Mouse (Mus musculus) neural tube, embryonic 10.5 days (tissue): ENCODE results near the gene Prdm15.
A peak's percentile ranks its signal among the peaks of the same experiment; 100 is the strongest.

Experiments
- DNase-seq: peaks from one replicate; pipeline ENCODE4 v3.0.0-alpha.2; 2017; ENCODE audit warnings: low spot score; ENCODE audit errors: extremely low spot score

The Prdm15 gene

DNA sequence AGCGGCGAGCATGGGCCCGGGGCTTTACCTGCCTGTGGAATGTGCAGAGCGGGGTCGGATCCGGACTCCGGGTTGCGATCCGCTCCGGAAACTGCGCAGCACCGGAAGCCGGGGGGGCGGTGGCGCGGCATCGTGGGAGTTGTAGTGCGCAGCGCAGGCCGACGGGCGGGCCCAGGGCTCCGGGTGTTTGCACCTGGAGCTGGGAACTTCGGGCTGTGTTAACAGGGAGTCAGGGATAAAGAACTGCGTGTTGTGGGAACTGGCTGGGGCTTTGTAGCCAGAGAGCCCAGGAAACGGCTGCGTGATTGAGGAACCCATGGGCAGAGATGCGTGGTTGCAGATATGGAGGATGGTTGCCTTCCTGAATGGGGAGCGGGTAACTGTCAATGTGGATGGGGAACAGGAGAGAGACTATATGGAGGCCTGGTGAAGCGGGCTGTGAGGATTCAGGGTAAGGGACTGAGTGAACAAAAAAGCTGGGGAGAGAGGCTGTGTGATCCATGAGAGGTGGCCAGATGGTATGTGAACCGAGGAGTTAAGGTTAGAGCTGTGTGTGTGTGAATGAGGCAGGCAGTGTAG, at the start of gene Prdm15:
TSS of gene Prdm15 (minus strand) at position 110 of the 579 bp plus-strand sequence.
- no peak for DNase-seq

- no peak for DNase-seq
Measured at GRCm38 (mm10) chr16:97897346-97898024, 45.8 kb upstream of the Prdm15 start.

DNA sequence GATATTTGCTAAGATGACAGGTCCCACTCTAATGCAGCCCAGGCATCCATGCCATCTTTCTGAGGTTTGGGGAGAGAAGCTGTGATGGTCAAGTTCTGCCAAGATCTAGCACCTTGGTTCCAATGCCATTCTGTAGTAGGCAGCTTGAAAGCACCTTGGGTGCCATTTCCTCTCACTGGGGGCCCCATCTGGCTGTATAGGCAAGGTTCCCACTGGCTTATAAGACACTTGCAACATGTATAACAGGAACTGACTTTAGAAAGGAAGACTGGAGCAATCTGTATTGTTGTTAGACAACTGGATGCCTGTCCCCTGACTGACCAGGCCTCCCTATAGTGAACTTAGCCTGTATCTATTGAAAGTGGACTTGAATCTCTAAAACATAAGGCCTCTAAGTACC, 36.1 kb upstream of the Prdm15 start:
- DNase-seq, result no peak

GRCm38 (mm10) chr16:97883696-97884095, 32.0 kb upstream of the Prdm15 start:
- DNase-seq, result no peak

DNA sequence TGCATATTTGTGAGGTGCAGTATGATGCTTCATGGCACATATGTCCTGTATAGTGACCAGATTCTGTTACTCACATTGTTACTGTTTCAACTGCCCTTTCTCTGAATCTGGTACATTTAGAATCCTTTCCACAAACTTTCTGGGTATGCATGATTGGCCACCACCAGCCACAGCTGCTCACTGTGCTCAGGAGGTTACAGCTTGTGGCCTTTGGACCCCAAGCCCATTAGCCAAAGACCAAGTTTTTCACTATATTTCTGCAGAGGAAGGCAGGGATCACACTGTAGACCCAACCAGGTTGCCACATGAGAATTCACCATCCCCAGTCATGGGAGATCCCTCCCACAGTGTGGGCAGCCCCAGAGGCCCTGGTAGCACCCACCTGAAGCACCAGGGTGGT, 31.2 kb upstream of the Prdm15 start:
- DNase-seq, result no peak

- DNase-seq, result peak; percentile 38
Measured at GRCm38 (mm10) chr16:97879134-97879533, 27.5 kb upstream of the Prdm15 start.

DNA sequence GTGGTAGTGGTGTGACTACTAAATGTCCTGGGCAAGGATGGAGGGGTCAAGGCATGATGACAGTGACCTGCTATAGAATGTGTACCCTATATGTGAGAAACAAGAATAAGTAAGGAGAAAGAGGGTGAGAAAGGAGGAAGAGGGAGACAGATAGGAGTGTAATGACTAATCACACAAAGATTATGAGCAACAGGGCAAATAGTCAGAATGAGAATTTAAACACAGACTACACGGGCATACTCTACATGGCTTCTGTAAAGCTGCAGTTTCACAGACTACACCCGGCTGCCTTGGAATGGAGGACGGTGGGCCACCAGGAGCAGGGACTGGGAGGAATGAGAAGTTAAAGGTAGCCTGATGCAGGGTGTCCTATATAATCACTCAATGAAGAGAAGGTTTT, 25.9 kb upstream of the Prdm15 start:
- DNase-seq, result no peak

GRCm38 (mm10) chr16:97875101-97875500, 23.5 kb upstream of the Prdm15 start:
- no peak for DNase-seq

DNA sequence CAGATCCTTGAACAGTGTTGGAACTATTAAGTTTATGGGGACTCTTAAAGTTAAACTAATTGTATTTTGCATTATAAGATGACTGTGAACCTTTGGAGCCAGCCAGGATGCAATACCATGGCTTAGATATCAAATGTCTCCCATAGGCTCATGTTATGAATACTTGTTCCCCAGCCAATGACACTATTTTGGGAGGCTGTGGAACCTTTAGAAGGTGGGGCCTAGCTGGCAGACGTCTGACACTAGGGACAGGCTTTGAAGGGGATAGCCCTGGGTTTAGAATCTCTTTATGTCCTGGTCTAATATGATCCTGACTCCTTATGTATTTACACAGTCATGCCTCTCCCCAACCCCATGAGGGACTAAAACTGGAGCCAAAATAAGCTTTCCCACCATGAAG, 22.7 kb upstream of the Prdm15 start:
- DNase-seq, result no peak

DNA sequence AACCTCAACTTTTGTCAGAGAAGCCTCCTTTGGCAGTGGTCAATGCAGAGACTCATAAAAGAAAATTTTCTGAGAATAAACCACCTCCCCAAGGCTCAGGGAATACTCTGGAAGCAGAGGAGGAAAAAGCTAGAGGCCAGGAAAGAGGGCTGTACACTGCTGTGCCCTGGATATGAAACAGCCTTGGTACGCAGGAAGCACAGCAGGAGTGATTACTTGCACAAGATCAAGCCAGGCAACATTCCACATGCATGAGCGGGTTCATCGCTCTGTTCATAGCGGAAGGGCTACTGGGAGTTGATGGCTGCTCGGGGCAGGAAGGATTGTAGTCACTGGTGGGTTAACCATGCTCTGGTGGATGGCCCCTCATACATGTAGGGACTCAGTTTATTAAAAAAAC, 21.0 kb upstream of the Prdm15 start:
- DNase-seq, result no peak

DNA sequence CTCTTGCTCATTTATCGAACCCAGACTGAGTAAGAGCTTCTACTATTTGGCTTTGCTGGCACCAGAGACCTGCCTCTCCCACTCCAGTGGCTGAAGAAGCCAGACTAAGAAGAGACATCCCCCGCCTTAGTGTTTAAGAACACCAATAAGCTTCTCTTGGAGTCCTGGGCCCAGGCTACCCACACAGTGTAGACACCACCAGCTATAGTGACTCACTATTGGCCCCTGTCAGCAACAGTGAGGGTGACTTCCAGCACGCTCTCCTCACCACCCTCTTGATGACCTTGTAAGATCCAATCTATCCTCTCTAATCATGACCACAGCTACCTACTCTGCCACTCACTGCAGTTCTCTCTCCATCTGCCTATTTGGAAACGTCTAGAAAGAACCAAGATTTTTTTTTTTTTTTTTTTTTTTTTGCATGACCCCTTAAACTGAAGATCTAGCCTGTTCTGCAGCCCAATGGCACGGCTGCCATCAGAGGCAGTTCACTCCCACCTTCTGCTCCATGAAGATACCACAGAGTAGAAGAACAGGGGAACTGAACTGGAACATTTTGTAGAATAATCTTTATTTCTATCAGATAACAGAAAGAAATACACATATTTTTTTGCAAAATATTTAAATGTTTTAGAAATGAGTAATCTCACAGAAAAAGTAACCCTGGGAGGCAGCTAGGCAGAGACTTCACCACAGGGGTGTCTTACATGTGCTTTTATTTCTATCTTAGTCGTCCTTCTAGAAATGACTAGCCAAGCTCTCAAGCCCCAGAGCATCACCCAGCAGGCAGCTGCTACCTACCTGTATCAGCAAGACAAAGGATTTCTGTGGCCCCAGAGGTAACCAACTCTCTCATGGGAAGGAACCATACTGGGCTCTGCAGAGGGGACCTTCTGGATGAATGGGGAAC, 17.8 kb upstream of the Prdm15 start:
- DNase-seq, result no peak

DNA sequence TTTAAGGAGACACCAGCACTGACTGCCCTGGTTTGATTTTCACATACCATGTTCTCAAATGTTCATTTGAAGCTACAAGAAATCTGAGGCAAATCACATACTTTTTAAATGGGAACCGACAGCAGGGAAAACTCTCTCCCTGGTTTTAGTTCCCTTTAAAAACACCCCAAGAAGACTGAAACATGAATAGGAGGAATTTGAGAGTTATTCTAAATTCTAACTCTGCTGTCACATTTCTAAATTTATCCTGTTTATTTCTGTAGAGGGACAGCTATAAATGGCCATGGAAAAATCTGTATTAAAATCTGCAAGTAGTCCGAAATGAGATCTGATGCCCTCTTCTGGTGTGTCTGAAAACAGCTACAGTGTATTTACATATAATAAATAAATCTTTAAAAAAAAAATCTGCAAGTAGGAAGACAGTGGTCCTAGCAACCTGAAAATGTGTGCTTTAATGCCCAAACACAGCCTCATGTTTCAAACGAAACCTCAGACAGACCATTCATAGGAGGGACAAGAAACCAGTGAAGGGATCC, 12.3 kb upstream of the Prdm15 start:
- DNase-seq, result no peak

- DNase-seq, result no peak
Measured at GRCm38 (mm10) chr16:97856050-97856449, 4.4 kb upstream of the Prdm15 start.

DNA sequence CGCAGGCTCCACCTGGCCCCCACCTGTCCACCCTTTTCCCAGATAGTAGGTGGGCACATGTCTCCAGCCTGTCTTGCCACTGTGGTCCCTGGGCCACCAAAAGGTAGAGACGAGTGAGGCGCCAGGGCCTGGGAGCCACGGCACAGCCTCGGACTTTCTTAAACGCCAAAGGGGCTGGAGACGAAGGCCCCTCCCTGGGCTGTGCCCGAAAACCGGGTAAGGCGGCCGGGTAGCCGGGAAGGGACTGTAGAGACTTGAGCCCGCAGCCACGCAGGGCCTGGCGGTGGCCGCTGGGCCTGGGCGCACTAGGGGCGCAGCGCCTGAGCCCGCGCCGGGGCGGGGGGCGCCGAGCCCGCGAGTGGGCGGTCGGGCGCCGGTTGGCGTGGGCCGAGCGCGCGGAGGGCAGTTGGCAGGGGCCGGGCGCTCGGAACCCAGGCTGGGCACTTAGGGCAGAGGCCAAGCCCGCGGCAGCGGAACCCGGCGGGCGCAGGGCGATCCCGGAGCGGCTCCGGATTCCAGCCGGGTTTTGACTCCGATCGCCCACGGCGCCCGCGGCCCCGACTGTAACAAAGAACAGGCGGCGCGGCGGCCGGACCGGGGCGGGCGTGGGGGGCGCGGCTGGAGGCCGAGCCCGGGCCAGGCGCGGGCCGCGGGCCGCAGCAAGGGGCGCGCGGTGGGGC, 449 bp downstream of the Prdm15 start:
- DNase-seq, result peak; percentile 93

GRCm38 (mm10) chr16:97850667-97851060, 986 bp downstream of the Prdm15 start:
- DNase-seq, result no peak

DNA sequence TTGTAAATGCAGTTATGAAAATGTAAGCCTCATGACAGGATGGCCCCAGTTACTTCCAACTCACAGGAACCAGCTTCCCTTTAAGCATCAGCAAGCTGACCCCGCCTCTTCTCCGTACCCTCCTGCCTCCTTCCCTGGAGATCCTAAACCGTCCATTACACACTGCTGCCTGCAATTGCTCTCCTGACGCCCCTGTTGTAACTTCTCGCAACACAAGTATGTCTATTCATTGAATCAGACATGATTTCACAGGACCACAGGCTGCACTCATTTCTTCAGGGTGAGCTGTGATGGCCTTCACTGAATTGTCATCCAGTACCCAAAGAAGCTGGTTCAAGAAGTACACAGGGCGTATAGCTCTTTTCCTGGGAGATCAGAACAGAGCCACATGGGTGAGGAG, 2.8 kb downstream of the Prdm15 start:
- DNase-seq, result no peak

GRCm38 (mm10) chr16:97844967-97845937, 6.4 kb downstream of the Prdm15 start:
- no peak for DNase-seq

DNA sequence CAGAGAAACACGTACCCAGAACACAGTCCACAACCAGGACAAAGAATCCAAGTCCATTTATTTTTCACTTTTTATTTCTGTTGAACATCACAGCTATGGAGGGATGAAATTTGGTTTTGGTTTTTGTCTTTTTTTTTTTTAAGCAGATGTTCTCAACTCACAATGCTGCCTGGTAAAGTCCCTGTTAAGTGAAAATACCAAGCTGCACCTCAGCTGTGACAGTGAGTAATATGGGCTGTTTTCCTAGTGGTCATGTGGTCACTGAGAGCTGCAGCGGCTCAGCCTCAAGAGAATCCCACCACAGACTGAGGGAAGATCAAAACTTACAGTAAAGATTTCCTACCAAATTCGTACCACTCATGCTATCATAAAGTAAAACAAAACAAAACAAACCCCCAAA, 19.5 kb downstream of the Prdm15 start:
- DNase-seq, result no peak

- DNase-seq, result no peak
Measured at GRCm38 (mm10) chr16:97828207-97828606, 23.4 kb downstream of the Prdm15 start.

GRCm38 (mm10) chr16:97823311-97824007, 28.2 kb downstream of the Prdm15 start:
- no peak for DNase-seq
